Mouse (Mus musculus): ENCODE results near the gene Il1b. TPM values are rescaled to one million over a fixed set of nuclear protein-coding genes. Genes with fewer than 3 reads are reported as not detected.

Gene Il1b
- total RNA-seq (2015), result 1.4 and 1.8 TPM in 2 replicates
- total RNA-seq (2017), result 0.37 and 0.96 TPM in 2 replicates

- no peak for ATAC-seq (replicated peaks; ENCODE audit: poor library complexity)
These were observed at the start of gene Il1b for GRCm38 (mm10) chr2:129371039-129371438. TSS of gene Il1b (minus strand) at chr2:129371139.

- ATAC-seq (replicated peaks; ENCODE audit: poor library complexity), result no peak
These were observed 48.5 kb upstream of the Il1b start for GRCm38 (mm10) chr2:129419361-129419880.

GRCm38 (mm10) chr2:129414593-129414992 lies 43.7 kb upstream of the Il1b start:
- ATAC-seq (replicated peaks; ENCODE audit: poor library complexity), result no peak

GRCm38 (mm10) chr2:129413488-129413887 lies 42.5 kb upstream of the Il1b start:
- ATAC-seq (replicated peaks; ENCODE audit: poor library complexity), result peak; percentile 80

- ATAC-seq (replicated peaks; ENCODE audit: poor library complexity), result no peak
These were observed 40.7 kb upstream of the Il1b start for GRCm38 (mm10) chr2:129411651-129412050.

- ATAC-seq (replicated peaks; ENCODE audit: poor library complexity), result peak; percentile 49
These were observed 39.4 kb upstream of the Il1b start for GRCm38 (mm10) chr2:129410344-129410743.

- peak; percentile 92 for ATAC-seq (replicated peaks; ENCODE audit: poor library complexity)
These were observed 37.5 kb upstream of the Il1b start for GRCm38 (mm10) chr2:129408476-129408875.

GRCm38 (mm10) chr2:129407596-129407995 lies 36.7 kb upstream of the Il1b start:
- ATAC-seq (replicated peaks; ENCODE audit: poor library complexity), result no peak

GRCm38 (mm10) chr2:129406508-129406907 lies 35.6 kb upstream of the Il1b start:
- ATAC-seq (replicated peaks; ENCODE audit: poor library complexity), result no peak

GRCm38 (mm10) chr2:129403786-129404185 lies 32.8 kb upstream of the Il1b start:
- no peak for ATAC-seq (replicated peaks; ENCODE audit: poor library complexity)

GRCm38 (mm10) chr2:129402330-129402729 lies 31.4 kb upstream of the Il1b start:
- peak; percentile 61 for ATAC-seq (replicated peaks; ENCODE audit: poor library complexity)

GRCm38 (mm10) chr2:129401803-129402202 lies 30.9 kb upstream of the Il1b start:
- ATAC-seq (replicated peaks; ENCODE audit: poor library complexity), result no peak

- no peak for ATAC-seq (replicated peaks; ENCODE audit: poor library complexity)
These were observed 27.2 kb upstream of the Il1b start for GRCm38 (mm10) chr2:129398176-129398575.

GRCm38 (mm10) chr2:129393524-129393923 lies 22.6 kb upstream of the Il1b start:
- peak; percentile 87 for ATAC-seq (replicated peaks; ENCODE audit: poor library complexity)

GRCm38 (mm10) chr2:129390161-129390560 lies 19.2 kb upstream of the Il1b start:
- ATAC-seq (replicated peaks; ENCODE audit: poor library complexity), result no peak

- ATAC-seq (replicated peaks; ENCODE audit: poor library complexity), result no peak
These were observed 18.4 kb upstream of the Il1b start for GRCm38 (mm10) chr2:129389323-129389722.

GRCm38 (mm10) chr2:129385331-129385730 lies 14.4 kb upstream of the Il1b start:
- no peak for ATAC-seq (replicated peaks; ENCODE audit: poor library complexity)

- ATAC-seq (replicated peaks; ENCODE audit: poor library complexity), result no peak
These were observed 13.3 kb upstream of the Il1b start for GRCm38 (mm10) chr2:129384272-129384660.

GRCm38 (mm10) chr2:129383512-129384271 lies 12.8 kb upstream of the Il1b start:
- ATAC-seq (replicated peaks; ENCODE audit: poor library complexity), result peak; percentile 45

GRCm38 (mm10) chr2:129380746-129381474 lies 10.0 kb upstream of the Il1b start:
- peak; percentile 74 for ATAC-seq (replicated peaks; ENCODE audit: poor library complexity)

GRCm38 (mm10) chr2:129380211-129380610 lies 9.3 kb upstream of the Il1b start:
- ATAC-seq (replicated peaks; ENCODE audit: poor library complexity), result peak; percentile 71

- ATAC-seq (replicated peaks; ENCODE audit: poor library complexity), result peak; percentile 85
These were observed 2.4 kb upstream of the Il1b start for GRCm38 (mm10) chr2:129373307-129373706.
